Mouse (Mus musculus): Measurements from ENCODE around the gene Phc1.

DNA sequence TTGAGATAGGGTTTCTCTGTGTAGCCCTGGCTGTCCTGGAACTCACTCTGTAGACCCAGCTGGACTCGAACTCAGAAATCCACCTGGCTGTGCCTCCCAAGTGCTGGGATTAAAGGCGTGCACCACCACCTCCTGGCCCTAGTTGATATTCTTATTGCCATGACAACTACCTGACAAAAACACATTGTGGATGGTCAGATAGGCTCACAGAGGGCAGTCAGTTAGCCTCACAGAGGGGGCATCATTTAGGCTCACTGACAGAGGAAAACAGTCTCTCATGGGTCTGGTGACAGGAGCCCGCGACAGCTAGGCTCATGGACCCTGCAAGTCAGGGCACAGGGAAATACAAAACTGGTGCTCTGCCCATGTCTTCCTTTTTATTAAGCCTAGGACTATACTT is 56.1 kb downstream of the Phc1 start:
- no peak for TF ChIP-seq CEBPB (IDR thresholded peaks at IDR 0.05; ENCODE audit: insufficient read depth, poor library complexity, severe bottlenecking)
- no peak for TF ChIP-seq MAX (IDR thresholded peaks at IDR 0.05; ENCODE audit: low read depth)
- TF ChIP-seq MYOG (IDR thresholded peaks at IDR 0.05; ENCODE audit: control insufficient read depth in 1 of 3, insufficient read depth in 1 of 3, insufficient read length in 2 of 3, low read depth in 2 of 3), result no peak
- TF ChIP-seq POLR2A (IDR thresholded peaks at IDR 0.05; ENCODE audit: insufficient read length, low read depth), result no peak
- TF ChIP-seq POLR2AphosphoS2 (IDR thresholded peaks at IDR 0.05; ENCODE audit: insufficient read length, low read depth), result no peak
- TF ChIP-seq TCF12 (IDR thresholded peaks at IDR 0.05; ENCODE audit: insufficient read depth, poor library complexity, severe bottlenecking), result no peak
- no peak for TF ChIP-seq E2F4 (IDR thresholded peaks at IDR 0.05; ENCODE audit: insufficient read depth)
- TF ChIP-seq USF1 (IDR thresholded peaks at IDR 0.05; ENCODE audit: low read depth), result no peak
- TF ChIP-seq MYOD1 (IDR thresholded peaks at IDR 0.05; ENCODE audit: control insufficient read depth in 1 of 3, insufficient read length in 2 of 3, low read depth in 2 of 3), result no peak

Data from myocyte (in vitro differentiated cells).